Mouse (Mus musculus): ENCODE data around the gene Sf3b5. TPM values are rescaled to one million over a fixed set of nuclear protein-coding genes. Genes with fewer than 3 reads are reported as not detected.
A peak's percentile ranks its signal among the peaks of the same experiment; 100 is the strongest.

The Sf3b5 gene
- 10 to 100 TPM; 13.1 TPM for total RNA-seq (2021)
- long read RNA-seq, experiment 1, transcript Sf3b5-201 (1 exons, 3,841 nt) = major isoform, 150 of 150 reads
- long read RNA-seq, experiment 1, partial matches to known transcripts = 0 of 150 reads
- long read RNA-seq, experiment 1, other reads (novel, unspliced or antisense) = 0 of 150 reads
- long read RNA-seq, experiment 2, transcript Sf3b5-201 (1 exons, 3,841 nt) = major isoform, 145 of 145 reads
- long read RNA-seq, experiment 2, partial matches to known transcripts = 0 of 145 reads
- long read RNA-seq, experiment 2, other reads (novel, unspliced or antisense) = 0 of 145 reads

DNA sequence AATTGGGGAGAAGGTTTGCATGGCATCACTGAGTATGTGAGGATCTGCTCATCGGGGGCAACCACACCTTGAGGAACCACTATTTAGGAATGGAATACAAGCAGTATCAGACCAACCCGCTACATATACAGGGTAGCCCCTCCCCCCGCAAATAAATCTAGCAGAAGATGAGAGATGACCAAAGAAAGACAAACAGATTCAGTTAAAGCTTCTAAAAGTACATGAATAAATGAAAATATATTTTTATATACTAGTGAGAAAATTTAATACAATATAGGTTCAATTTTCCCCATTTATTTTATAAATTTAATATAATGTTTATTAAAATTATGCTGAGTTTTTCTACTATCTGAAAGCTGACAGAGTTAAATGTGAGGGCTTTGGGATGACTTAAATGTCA, at the start of gene Sf3b5:
TSS of gene Sf3b5 (plus strand) at position 301 of the 400 bp plus-strand sequence.
- no peak for DNase-seq (ENCODE audit: low spot score in 2 of 2)

DNA sequence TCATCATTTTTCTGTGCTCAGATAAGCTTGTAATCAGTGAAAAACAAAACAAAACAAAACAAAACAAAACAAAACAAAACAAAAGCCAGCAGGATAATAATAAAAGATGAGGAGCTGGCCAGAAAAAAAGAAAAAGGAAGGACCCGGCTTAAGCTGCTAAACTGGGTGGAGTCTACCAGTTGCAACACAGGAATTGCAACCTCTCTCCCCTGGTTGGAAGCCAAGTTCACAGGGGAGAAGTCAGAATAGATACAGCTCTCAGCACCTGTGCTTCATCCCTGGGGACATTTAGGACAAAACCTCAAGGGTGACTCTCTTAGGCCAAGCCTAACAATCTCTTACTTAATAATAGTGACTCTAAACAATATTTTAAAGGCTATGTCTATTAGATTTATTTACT, 49.3 kb upstream of the Sf3b5 start:
- no peak for DNase-seq (ENCODE audit: low spot score in 2 of 2)

DNA sequence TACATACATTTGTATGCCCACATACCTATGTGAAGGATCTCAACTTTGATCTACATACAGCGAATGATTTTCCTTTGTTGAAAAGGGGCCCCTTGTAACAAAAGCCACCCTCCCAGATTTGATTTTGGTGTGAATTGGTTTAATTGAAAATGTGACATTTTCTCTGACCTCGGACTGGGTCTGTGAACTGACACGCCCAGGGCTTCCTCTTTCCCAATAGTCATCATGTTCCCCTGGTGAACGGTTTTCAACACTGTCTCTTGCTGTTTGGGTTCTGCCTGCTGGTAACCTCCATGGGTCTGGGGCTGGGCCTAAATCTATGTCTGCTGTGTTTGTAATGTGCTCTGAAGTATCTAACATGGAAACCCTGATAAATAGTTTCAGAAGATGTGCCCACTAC, 47.9 kb upstream of the Sf3b5 start:
- DNase-seq (ENCODE audit: low spot score in 2 of 2) = no peak

DNA sequence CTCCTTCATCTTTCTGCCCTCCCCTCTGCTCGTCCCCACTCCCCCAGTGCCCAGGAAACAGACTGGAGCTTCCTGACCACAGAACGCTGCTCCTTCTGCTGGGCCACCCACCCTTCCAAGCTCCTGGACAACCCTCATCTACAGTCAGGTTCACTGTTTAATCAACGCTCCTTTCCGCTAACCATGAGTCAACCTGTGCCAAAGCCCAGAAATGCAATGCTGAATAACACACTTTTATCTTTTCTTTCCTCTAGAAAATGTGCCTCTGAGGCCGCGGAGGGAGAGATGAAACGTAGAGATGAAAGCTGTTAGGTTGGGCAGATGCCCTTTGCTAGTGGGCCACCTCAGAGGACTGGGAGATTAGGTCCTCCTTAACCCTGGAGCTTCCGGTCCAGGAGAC, 43.6 kb upstream of the Sf3b5 start:
- DNase-seq (ENCODE audit: low spot score in 2 of 2) = no peak

DNA sequence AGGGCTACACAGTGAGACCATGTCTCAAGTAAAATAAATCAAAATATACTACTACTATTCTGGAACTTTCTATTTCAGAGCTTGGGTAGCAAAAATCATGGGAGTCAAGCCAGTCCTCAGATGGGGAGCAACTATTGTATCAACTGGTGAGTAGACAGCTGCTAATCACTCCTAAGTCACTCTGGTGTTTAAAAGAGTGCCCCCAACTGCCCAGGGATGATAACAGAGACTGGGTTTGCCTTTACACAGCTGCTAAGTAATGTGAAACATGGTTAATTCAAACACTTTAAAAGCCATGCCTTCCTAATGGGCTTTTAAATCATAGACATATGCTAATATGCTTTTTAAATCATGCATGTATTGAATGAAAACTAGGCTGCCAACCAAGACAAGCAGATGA, 42.9 kb upstream of the Sf3b5 start:
- no peak for DNase-seq (ENCODE audit: low spot score in 2 of 2)

DNA sequence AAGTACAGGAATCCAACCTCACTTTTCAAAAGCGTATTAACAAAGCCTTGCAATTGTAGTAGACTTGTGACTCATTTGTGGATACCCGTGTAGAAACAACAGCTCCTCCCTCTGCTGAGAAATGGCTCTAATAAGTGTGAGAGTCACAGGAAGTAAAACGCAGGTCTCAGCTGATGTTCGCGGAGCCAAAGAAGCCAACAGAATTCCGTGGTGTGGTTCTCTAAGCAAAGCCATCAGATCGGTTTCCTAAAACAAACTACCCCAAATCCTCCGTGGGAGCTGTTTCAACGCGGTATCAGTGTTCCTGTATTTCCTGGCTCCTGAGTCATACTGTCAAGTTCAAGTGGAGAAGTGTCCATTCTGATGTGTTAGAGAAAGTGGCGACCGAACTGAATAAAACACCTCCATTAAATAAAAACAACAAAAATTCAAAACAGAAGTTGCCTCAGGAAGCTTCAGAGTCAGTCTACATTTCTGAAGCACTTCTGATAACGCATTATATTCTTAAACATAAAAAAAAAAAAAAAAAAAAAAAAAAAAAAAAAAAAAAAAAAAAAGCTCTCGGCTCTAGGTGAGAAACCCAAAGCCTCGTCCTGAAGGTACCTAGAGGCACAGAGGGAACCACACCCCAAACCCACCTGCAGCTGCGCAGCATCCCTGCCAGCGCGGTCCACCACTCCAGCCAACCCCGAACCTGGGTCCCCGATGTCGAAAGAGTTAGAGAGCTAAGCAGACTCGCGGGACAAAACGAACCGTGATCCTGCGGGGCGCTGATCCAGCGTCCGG, 41.6 kb upstream of the Sf3b5 start:
- no peak for DNase-seq (ENCODE audit: low spot score in 2 of 2)

DNA sequence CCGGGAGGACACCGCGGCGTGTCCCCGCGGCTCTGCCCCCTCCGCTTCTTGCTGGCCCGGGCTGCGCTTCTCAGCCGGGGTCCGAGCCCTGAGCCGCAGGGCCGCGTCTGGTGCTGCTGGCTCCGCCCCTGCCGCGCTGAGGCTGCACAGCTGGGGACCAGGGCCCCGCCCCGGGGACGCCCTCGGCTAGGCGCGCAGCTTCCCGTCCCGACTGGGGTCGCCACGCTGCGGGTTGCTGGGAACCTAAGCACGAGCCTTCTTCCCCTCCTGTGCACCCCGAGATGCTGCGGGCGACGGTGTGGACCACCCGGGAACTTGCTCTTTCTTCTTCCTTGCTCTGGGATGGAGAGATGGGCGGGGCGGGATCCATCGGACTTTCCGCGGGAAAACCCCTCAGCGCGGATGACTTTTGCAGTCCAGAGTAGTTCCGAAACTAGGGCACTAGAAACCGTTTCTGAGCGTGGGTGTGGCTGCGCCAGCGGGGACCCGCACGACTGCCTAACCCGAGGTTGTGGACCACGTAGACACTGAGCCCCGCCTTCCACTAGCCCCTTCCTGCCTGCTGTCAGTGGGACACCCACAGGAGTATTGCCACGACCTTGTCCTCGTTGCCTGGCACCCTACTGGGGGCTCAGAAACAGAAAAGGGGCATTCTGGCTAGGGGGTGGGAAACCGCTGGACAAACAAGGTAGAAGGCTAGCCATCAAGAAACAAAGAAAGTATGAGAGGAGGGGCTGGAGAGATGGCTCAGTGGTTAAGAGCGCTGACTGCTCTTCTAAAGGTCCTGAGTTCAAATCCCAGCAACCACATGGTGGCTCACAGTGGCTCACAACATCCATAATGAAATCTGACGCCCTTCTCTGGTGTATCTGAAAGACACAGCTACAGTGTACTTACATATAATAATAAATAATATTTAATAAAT, 40.7 kb upstream of the Sf3b5 start, which contains the start of gene Stx11:
TSS of gene Stx11 (minus strand) at position 148 of the 925 bp plus-strand sequence.
- peak; percentile 29 to 32 for DNase-seq (ENCODE audit: low spot score in 2 of 2)

DNA sequence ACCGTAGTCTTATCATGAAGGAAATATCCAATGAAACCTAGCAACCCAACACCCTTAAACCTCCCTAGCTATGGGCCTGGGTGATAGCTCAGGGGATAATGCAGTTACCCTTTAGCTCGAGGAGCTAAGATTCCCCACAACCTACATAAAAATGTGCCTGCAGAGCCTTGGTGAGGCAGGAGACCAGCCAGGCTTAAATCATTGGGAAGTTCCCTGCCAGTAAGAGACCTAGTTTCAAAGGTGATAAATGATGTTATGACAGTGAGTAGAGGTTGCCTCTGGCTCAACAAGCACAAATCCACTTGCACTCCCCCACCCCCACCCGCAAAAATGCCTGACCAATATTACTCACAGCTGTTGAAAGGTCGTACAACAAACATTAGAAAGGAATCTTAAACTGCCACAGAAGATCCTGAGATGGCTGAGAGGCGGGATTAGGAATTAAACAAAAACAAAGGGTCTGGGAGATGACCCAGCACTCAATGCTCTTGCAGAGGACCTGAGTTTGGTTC, 39.4 kb upstream of the Sf3b5 start:
- no peak for DNase-seq (ENCODE audit: low spot score in 2 of 2)

DNA sequence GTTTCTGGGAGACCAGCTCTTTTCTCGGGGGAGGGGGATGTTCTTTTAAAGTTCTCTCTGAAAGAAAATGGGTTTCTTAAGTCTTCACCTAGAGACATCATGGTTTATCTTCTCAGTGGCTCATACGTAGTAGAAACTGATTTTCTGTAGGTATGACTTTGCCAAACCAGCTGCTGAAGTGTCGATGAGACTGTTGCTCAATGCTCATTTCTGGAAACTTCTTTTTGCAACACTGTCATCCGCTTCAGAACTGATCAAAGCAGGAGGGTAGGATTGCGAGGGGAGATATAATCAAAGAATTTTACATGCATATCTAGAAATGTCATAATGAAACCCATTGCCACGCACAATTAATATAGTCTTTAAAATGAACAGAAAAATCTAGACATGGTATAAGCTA, 30.6 kb upstream of the Sf3b5 start:
- DNase-seq (ENCODE audit: low spot score in 2 of 2) = no peak

DNA sequence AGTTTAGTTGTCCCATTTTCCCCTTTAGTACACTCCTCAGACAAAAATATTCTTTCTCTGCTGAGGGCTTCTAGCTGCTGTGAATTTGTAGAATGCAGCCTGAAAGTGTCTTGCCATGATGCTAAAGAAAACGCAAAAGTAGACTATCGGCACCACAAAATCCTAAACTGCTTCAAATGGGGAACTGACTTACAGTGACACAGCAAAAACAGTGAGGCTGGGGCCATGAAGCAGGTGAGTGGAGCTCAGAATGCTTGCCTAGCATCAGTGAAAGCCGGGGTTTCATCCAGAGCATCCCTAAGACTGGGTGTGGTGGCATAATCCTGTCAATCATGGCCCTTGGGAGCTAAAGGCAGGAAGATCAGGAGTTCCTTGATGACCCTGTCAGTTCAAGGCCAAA, 29.7 kb upstream of the Sf3b5 start:
- DNase-seq (ENCODE audit: low spot score in 2 of 2) = no peak

DNA sequence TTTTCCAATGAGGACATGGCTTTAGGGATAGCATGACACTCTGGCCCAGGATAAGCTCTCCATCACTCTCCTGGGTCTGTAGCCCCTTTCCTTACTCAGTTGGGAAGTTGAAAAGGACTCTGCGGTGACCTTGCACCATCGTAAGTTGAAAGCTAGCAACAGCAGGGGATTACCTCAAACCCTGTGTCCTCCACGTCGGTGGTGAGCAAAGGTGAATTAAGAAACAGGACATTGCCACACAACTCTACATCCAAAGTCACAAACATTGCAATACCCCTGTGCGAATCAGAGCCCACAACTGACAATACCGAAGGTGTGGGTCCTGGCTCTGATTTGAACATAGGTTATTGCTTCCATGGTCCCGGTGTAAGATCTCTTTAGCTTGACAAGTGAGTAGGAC, 29.2 kb upstream of the Sf3b5 start:
- DNase-seq (ENCODE audit: low spot score in 2 of 2) = no peak

DNA sequence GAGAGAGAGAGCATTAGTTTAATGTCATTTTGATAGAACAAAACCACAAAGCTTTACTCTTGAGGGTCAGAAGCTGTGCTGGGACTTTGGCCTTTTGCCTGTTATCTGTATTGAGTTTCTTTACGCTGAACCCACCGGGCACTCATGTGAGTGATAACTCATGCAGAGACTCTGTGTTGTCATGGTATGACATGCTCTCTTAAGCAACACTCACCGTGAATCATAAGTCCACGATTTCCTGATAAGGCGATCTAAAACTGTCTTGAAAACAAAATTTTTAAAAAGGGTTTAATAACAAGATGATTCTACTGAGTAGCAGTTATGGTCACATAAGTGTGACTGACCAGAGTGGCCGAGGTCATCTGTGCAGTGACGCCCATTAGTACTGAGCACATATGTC, 28.6 kb upstream of the Sf3b5 start:
- DNase-seq (ENCODE audit: low spot score in 2 of 2) = no peak

DNA sequence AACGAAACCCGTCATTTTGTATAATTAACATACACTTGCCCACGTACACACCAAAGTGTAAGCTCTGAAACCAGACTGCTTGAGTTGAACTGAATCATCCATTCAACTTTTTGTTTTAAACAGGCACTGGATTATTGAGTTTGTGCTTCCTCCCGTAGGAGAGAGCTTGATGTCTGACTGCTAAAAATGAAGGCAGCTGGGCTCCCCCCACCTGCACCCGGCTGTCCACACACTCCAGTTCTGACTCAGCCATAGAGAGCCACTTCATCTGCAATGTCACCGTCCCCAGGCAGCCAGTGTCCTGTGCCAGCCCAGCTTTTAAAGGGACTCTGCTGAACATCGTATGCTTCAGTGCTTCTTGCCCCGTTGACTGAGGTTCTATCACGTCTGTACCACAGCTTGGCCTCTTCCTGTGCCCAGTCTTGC, 27.3 kb upstream of the Sf3b5 start:
- DNase-seq (ENCODE audit: low spot score in 2 of 2) = no peak

DNA sequence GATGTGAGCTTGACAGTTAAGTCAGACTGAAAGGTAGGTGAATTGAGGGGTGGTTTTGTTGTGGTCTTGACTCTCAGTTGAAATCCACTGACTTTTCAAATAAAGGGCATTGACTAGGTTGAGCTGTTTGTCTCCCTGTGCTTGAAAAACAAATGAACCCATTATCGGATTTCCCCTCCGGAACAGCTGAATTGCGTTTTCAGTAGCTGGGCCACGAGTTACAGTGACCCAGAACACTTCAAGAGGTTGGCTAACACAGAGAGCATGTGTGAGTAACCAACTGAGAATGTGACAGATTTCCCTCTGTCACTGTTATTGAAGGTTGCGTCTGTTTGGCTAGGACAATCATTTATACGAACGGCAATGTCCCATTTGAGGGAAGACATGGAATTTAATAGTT, 24.1 kb upstream of the Sf3b5 start:
- DNase-seq (ENCODE audit: low spot score in 2 of 2) = no peak

DNA sequence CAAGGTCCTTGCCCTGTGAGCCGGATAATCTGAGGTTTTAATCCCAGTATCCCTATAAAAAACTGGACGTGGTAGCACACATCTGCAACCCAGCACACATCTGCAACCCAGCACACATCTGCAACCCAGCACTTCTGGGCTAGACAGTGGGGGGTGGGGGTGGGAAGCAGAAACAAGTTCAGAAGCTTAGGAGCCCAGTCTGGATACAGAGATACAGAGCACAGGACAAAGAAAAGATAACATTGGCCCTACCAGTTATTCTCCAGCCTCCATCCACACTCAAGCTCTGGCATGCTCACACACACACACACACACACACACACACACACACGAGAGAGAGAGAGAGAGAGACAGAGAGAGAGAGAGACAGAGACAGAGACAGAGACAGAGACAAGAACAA, 21.6 kb upstream of the Sf3b5 start:
- DNase-seq (ENCODE audit: low spot score in 2 of 2) = no peak

DNA sequence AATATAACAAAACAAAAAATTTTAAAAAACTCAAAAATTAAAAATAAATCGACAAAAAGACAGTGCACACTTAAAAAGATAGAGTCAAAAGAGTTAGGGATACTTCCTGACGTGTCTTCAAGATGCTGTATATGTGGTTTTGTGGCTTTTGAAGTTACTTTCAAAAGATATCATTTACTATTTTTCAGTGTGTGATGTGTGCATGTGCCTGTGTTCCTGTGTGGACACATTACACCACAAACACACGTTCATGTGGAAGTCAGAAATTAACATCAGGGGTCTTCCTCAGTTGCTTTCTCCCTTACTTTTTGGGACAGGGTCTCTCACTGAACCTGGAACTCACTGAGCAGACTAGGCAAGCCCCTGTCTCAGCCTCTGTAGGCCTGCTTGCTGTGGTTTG, 20.1 kb upstream of the Sf3b5 start:
- no peak for DNase-seq (ENCODE audit: low spot score in 2 of 2)

DNA sequence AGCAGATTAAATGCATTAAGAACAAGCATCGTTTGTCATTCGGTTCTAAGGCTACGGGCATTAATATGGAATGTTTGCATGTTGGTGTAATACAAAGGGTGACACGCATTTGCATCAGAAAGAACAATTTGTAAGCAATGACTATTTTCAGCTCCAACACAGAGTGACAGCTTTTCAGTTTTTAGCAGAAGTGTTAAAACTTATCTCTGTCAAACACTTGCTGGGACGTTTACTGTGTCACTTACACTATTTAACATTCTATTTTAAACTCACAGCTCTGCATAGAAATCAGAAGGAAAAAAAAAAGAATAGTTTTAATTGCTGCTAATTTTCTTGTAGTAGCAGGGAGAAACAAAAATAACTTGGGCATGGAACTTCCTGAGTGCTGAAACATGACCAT, 18.7 kb upstream of the Sf3b5 start:
- no peak for DNase-seq (ENCODE audit: low spot score in 2 of 2)

DNA sequence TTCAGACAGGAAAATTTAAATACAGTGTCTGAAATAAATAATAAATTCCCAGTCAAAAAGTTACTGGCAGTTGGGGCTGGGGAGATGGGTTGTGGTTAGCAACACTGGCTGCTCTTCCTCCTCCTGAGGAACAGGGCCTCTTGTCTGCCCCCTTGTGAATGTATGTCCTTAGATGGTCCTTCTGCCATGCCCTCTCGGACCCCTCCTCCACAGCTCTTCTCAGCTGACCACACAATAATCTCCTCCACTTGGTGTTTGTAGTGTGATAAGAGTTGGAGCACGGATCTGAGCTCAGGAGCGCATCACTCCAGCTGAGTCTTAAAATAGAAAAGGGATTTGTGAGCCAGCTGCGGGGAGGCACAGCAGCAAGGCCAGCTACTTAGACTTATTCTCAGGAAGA, 18.2 kb upstream of the Sf3b5 start:
- no peak for DNase-seq (ENCODE audit: low spot score in 2 of 2)

DNA sequence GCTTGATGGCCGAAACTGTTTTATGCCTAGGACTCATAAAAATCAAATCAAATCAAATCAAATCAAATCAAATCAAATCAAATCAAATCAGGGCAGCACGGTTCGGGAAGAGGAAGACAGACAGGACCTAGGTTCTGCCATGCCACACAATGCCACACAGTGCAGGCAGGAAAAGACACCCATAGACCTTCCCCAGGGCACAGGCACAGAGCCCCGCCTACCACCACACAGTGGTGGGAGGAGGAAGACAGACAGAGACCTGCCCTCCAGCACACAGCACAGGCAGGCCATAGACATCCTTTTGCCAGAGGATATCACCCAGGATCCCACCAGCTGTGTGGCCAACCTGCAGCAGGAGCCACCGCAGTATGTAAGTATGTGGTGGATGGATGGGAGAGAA, 13.2 kb upstream of the Sf3b5 start:
- no peak for DNase-seq (ENCODE audit: low spot score in 2 of 2)

DNA sequence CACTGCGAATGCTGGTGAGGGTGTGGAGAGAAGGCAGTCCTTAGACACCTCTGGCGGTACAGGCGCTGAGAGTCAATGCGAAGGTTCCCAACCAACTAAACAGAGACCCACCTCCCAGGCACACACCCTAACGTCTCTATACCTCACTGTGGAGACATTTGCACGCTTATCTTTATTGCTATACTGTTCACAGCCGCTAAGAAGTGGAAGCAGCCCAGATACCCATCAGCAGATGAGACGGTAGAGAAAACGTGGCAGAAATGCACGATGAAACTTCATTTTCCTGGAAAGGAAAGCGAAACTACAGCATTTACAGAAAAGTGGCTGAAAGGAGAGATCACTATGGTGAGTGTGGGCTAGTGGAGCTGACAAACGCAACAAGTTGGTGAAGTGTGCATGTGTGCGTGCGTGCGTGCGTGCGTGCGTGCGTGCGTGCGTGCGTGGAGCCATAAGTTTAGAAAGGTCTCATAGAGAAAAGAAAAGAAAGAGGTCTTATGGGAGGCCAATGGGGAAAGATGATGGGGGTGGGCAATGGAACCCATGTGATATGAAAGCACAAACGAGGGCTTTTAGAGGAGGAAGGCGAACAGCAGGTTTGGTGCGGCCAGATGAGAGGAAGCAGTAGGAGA, 11.6 kb upstream of the Sf3b5 start:
- no peak for DNase-seq (ENCODE audit: low spot score in 2 of 2)

Measured in adrenal gland, postnatal 4 days (tissue).